Mouse (Mus musculus): ENCODE results near the gene Metap1.

The Metap1 gene

DNA sequence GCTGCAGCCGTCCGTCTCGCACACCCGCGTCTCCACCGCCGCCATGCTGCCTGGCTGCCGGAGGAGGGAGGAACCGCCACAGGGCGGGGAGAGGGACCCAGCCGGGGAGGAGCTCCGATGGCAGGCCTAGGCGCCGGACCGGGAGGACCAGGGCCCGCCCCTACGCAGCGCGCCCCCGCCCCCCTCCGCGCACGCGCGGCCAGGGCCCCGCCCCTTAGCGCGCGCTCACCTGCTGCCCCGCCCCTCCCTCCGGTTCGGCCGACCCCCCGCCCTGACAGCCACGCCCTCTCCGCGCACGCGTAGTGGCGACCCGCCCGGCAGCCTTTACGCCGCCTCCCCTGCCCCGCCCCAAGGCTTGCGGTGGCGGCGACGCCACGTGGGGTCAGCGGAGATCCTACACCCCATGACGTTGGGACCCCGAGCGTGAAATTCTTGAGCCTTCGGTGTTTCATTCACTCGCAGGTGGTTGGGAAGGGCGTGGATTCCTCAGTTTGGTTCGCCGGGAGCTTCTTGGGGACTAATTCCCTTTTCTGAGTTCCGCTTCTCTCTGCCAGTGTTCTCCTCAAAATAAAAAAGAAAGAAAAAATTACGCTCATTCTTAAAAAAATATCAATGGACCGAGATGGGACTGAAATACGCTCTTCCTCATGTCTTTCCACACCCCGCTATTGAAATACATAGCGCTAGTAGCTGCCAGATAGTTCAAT is at the start of gene Metap1:
TSS of gene Metap1 (minus strand) at position 189 of the 707 bp plus-strand sequence.
- peak; percentile 94 for DNase-seq

DNA sequence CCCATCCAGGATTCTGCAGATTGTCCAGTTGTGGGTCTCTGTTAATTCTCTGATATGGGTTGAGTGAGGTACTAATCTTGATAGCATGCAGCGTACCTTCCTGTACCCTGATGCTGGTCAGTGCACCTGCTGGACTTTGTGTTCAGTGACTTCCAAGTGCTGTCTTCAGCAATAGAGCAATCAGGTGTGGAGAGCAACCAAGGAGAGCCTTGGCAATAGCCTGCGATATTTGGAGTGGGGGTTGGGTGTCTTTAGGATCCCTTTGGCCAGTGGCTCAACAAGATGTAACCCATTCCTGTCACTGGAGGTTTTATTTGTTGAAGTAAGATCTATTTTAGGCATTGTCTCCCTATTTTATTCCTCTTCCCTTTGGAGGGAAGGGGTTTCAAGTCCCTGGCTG is 46.7 kb upstream of the Metap1 start:
- peak; percentile 31 for DNase-seq

DNA sequence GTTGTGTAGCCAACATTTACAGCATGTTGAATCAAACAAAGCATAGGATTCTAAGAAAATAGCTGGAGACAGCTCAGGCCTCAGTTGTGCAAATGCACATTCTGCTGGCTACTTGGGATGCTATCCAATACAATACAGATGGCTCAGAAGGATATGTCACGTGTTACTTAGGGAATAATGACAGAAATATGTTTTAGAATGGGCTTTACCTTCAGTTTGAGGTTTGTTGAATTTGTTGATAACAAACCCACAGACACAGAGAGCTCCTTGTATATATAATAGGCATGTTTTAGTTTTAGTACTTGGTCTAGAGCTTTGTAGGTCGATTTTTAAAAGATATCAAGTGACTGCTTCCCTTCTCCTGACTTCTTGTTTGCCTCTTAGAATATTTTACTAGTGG is 43.4 kb upstream of the Metap1 start:
- no peak for DNase-seq

DNA sequence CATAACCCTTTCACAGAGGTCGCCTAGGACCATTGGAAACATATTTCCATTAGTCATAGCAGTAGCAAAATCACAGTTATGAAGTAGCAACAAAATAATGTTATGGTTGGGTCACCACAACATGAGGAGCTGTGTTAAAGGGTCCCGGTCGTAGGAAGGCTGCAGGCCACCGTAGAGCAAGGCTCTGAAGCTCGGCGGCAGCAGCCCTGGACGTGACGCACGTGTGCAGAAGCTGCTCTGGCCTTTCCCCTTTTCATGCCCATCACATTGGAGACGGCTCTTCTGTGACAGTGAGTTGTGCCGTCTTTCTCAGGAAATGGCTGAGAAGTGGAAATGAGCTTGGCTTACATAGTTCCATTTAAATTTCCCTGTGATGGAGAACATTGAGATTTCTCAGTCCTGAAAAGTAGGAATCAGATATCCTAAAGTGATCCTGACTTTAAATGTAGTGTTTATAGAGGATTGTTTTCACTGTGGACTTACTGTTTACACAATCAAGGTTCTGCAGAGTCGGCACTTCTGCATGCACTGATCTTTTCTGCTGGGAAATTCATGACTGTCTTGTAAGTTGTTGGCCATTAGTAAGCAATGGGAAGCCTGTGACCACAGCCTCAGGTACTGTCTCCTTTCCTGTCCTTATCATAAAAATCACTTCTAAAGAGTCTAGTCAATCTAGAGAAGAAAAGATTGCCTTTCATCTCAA is 42.3 kb upstream of the Metap1 start:
- no peak for DNase-seq

DNA sequence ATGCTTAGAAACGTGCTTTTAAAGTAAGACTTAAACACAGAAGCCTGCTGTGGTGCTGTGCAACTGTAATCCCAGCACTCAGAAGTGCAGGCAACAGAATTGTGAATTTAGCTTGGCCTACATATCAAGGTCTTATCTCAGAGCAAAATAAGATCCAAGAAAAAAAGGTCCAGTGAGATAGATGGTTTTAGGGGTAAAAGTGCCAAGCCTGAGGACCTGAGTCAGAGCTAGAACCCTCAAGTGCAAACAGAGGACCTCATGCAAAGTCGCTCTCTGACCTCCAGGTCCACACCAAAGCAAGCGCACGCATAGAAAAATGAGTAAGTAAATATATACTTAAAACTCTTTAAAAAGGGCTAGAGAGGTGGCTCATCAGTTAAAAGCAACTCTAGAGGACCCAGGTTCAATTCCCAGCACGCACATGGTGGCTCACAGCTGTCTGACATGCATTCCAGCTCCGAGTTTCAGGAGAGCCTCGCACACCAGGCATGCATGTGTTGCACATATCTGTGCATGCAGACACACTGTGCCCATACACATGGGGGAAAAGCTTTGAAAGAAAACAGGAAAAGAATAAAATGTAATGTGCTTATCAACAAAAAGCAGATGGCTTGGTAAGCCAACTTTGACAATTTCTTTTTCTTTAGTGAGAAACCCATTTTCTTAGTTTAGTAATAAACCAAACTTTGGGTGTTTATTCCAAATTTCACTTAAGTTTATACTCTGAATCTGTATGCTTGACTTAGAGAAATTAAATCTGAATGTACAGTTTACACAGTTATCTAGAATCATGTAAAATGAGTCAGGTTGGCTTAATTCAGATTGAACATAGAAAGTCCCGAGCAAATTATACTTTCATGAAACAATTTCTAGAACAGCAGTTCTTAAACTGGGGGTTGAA is 41.5 kb upstream of the Metap1 start:
- no peak for DNase-seq

DNA sequence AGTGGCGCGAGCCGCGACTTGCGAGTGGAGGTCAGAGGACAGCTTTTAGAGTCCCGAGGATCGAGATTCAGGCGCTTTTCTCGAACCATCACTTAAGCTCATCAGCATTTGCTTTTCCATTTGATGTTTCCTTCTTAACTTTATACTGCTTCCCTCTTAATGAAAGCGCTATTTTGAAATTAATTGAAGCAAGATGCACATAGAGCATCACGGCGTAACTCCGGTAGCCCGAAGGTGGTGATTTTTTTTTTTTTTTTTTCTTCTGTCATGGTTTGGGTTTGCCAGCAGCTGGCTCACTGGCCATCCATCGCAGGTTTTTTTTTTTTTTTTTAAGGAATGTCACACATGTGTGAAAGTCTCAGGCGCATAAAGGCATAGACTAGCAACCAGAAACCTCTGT is 39.0 kb upstream of the Metap1 start:
- DNase-seq: no peak

DNA sequence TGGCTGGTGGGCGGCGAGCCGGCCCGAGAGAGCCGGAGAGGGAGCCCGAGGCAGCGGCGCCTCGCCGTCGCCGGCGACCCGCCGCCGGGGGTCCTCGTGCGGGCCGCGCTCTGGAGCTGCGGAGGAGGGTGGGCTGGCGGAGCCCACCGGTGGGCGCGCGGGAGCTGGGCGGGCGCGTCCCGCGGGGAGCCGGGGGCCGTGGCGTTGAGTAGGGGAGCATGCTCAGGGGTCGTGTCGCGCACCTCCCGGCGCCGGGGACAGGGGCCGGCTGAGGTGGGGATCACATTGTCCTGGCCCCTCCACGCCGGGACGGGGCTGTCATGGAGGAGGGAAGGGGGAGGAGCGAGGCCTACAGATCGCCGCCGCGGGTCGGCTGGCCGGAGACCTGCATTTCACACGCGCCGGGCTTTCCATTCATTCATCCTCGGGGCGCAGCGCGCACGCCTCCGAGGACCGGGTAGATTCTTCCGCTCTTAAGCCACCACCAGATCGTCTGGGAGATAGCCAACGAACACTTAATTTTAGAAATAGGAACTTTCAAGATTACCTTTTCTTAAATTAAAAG is 38.4 kb upstream of the Metap1 start:
- peak; percentile 70 for DNase-seq

DNA sequence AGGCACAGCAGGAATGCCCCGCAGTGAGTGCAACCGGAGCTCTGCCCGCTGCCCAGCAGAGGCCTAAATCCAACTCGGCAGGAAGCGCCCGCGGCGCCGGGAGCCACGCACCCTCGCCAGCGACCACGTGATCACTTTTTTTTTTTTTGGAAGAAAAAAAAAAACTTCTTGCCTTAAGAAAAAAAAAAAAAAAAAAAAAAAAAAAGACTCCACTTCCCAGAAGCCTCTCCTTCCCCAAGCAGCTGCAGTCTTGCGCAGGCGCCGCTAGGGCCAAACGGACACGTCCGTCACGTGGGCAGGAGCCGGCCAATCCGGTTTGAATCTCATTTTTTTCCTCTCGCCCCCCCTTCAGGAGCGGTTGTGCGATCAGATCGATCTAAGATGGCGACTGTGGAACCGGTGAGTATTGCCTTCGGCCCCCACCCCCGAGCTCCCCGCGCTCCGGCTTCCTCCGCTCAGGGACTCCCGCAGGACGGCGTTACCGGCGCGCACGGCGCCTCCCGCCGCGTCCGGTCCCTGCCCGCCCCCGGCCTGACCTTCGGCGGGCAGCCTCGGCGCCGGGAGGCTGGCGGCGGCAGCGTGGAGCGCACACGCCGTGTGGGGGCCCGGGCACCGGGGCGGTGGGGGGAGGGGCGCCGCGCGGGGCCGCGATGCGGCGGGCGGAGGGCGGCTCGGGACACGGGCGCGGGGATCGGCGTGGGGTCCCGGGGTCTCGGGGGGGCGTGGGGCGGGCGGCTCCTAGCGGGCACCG is 37.8 kb upstream of the Metap1 start:
- peak; percentile 96 for DNase-seq

DNA sequence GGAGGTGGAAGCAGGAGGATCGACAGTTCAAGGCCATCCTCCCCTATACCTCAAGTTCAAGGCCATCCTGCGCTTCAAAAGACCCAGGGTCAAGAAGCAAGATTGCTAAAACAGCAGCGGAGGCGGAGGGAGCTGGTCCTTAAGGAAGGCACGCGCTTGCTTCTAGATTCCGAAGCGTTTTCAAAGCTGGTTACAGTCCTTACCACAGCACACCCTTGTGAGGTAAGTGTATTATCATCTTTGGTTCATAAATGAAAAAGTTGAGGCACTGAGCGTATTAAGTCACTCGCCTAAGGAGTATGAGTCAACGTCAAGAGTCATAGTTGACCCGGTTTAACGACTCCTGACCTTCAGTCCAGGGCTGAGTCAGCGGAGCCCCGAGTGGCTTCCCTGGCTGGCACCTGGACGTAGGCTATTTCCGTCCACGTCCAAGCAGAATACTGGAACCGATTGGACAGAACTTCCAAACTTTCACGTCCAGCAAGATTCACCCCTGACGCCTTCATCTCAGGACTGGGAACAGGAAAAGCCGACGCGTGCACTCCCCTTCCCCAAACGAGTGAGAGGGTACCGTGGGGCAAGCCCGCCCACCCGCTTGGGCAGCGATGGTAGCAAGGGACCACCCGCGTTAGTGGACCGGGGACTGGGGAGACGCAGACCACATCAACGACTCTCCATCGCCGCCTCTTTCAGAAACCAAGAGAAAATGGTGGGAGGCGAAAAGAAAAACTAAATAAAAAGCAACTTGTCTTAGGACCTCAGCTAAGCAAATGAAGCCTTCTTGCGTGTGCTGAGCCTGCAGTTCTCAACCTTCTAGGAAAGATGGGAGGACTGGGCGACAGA is 37.0 kb upstream of the Metap1 start, which contains the start of gene Eif4e:
TSS of gene Eif4e (plus strand) at position 107 of the 843 bp plus-strand sequence.
- DNase-seq: peak; percentile 73

DNA sequence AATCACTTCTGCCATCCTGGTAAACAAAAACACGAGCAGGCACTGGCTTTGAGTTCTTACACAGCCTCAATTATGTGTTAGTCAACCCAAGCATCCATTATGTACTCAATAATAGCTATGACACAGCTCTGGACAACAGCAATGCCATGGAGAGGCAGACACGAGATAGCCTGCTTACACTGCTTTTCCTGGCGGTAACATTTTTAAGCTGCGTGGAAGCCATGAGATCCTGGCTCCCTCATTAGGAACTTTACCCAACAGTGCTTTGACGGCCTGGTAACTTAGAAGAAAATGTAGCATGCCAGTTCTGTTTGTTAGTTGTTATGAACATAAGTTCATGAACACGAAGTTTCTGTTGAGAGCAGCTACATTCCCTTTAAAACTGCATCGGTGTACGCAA is 36.2 kb upstream of the Metap1 start:
- no peak for DNase-seq

DNA sequence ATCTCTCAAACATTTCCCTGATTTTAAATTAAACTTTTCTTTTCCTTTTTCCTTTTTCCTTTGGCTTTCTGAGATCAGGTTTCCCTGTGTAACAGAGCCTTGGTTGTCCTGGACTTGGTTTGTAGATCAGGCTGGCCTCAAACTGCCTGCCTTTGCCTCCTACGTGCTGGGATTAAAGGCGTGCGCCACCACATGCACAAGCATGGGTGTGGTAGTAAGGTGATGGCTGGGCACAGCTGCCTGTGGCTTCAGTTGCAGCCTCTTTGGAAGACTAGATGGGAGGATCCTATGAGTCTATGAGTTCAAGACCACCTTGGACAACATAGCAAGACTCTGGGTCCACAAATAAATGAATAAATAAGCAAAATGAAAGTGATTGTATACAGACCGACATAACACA is 34.6 kb upstream of the Metap1 start:
- no peak for DNase-seq

DNA sequence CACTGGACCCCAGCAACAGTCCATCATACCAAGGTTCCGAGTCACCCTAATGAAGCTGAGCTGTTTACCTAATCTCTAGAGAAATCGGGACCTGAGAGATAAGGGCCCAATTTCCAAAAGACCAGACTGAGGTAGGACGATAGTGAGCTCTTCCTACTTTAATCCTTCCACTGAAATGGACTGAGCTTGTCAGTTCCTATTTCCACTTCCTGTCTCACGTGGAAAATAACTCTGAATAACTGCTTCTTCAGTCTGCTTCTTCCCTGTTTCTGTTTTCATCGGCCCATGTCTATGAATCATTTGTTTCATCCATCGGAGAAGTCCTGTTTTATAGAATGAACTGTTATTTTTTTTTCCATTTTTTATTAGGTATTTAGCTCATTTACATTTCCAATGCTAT is 29.9 kb upstream of the Metap1 start:
- no peak for DNase-seq

DNA sequence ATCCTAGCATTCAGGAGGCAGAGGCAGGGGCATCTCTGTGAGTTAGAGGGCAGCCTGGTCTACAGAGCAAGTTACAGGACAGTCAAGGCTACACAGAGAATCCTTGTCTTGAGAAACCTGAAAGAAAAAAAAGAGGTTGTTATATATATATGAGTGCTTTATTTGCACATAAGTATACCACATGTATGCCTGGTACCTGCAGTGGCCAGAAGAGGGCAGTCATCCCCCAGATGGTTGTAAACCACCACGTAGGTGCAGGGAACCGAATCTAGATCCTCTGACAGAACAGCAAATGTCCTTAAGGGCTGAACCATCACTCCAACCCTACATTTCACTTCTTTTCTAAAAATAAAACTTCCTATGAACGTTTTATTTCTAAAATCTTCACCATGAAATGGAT is 28.6 kb upstream of the Metap1 start:
- no peak for DNase-seq

DNA sequence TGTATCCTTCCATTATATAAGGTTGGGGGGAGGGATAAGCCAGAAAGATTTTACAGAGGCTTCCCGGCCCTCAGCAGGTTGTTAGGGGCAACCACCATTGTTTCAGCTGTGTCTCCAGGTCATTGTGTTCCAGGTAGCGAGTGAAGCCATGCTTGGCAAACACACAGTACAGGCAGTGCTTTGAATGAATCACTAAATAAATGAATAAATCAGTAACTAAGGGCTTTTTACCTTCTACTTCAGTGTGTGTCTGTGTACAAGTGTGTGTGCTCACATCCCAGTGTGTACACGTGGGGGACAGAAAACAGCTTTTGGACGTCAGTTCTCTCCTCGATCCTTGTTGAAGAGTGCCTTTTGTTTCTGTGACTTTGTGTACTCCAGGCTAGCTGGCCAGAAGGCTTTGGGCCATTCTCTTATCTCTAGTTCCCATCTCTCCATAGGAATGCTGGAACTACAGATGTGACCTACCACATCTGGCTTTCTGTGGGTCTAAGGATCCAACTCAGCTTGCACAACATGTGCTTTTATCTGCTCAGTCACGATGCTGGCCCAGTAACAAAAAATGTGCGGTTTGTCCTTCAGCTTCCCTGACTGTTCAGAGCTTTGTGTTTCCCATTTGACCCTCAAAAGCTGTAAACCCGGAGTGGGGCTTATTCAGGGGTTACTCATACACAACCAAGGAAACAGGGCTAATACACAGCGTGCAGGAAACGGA is 26.5 kb upstream of the Metap1 start:
- DNase-seq: no peak

DNA sequence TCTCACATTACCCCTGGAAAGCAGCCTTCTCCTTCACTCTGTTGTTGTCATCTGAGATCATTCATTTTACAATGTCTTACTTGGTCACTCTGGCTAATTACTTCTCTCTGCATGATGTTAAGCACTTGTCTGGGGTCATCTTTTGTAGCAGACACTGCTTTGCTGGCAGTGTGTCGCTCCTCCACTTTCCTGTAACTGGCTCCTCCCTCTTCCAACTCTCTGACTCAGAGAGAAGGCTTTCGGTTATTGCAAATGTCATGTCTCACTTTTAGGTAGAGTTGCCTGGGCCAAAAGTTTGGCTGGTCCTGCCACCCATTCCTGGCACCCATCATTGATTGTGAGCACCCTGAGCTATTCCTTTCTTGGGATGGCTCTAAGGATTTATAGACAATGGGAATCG is 25.4 kb upstream of the Metap1 start:
- DNase-seq: no peak

DNA sequence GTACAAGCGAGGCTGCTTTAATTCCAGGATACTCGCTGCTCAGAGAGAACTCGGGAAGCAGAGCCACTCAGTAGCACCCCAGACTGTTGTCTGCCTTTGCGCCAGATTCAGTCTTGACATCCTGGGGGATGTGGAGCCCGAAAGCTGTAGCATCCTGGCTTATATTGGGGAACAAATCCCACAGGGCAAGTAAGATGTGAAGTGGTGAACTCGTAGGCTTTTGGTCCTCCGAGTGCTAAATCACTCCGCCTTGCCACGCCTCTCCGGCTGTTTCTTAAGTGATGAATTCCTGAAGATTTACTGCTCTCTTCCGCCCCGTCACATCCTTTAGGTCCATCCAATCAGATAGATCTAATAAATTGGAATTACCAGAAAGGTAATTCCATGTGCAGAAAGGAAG is 23.9 kb upstream of the Metap1 start:
- DNase-seq: no peak

DNA sequence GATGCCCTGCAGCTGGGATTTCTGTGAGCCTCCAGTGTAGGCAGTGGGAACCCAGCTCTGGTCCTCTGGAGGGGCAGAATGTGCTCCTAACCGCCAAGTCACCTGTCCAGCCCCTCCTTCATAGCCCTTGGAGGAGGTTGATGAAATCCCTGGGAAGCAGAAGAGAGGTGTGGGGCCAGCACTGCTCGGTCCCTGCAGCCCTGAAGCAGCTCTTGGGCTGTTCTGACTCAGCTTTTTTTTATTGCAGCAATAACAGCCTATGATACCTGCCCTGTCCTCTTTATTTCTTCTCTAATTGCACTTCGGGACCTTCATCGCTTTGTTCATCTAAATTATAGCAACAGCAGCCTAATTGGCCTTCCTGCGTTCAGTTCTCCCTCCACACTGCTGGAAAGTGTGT is 21.2 kb upstream of the Metap1 start:
- no peak for DNase-seq

DNA sequence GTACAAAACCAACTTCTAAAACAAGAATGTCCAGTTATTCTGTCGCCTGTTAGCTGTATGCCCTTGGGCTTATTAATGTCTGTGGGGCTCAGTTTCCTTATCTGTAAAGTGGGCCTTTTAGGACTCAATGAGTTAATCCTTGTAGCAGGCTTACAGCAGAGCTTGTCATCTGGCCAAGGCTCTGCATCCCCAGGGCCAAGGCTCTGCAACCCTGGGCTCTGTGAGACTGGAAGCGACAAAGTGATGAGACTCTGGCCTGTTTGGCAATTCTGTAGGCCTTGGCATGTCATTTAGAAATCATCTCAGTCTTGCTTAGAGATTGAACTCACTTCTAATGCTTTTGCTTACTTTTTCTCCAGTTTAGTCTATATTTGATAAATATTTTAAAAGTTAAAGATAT is 20.3 kb upstream of the Metap1 start:
- no peak for DNase-seq

DNA sequence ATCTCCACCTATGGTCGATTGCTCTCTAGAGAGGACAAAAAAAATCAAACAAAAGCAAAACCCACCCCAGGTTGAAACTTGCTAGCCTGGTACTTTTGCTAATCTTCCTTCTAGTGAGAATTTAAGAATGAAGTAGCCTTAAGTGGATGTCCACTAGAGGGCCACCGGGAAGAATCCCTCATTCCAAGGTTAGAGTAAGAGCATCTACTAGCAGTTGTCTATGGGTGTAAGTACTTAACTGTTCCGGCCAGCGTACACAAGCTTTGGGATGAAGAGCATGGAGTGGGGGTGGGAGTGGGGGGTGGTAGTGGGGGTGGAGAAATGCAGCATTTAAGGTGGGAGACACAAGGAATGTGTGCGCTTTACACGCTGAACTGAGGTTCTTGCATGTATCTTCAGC is 17.4 kb upstream of the Metap1 start:
- peak; percentile 56 for DNase-seq

DNA sequence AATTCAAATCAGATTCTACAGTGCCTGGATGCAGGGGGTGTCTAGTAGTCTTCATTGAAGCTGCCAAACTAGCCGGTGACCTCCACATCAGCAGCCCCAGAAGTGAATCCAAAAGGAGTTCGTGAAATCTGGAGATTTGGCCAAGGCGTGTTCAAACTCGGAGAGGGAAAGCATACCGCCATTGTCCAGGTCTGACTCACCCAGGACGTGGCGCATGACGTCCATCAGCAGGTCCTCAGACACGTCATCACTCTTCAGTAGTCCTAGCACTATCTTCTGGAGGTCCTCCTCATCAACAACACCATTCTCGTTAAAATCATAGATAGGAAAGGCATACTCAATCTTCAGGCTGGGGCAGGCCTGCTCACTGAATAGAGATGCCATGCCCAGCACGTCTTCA is 14.4 kb upstream of the Metap1 start:
- DNase-seq: no peak
